Mouse (Mus musculus) lung, adult 2 months (tissue): ENCODE measurements around the gene Teddm1a.

Experiments used
- CTCF ChIP-seq: fragments of 200-500 bp; IDR thresholded peaks from 2 replicates; pipeline ENCODE4 v1.5.1; 2011; ENCODE audit warnings: mild to moderate bottlenecking, low read length, control low read depth; ENCODE audit not compliant: insufficient read depth
- POLR2A ChIP-seq: fragments of 200-500 bp; IDR thresholded peaks from 2 replicates; pipeline ENCODE4 v1.6.1; 2011; ENCODE audit warnings: low read depth, mild to moderate bottlenecking, control low read depth, low read length, borderline replicate concordance; ENCODE audit errors: extremely low read depth

- TF ChIP-seq POLR2A: no peak
- no peak for TF ChIP-seq CTCF
Measured at GRCm38 (mm10) chr1:153933772-153934171, 42.2 kb downstream of the Teddm1a start.
